Mouse (Mus musculus) forebrain, embryonic 14.5 days (tissue): ENCODE measurements around the gene Ttc28. TPM values are rescaled to one million over a fixed set of nuclear protein-coding genes. Genes with fewer than 3 reads are reported as not detected.

Source experiments
- ATAC-seq: fragments of 200-750 bp; cut with Nextera tagmentation; 2 replicates; pipeline ENCODE4 v1.8.0; 2017; ENCODE audit warnings: mild to moderate bottlenecking, moderate library complexity
- DNase-seq: peaks from one replicate; pipeline ENCODE4 v3.0.0-alpha.2; 2015; ENCODE audit warnings: low spot score
- H3K27ac ChIP-seq: fragments of 300-500 bp; sonication (generic); 2 replicates; pipeline ENCODE4 v1.5.1; 2014; ENCODE audit warnings: low read depth, mild to moderate bottlenecking, control low read depth, low read length, moderate library complexity
- H3K27me3 ChIP-seq: fragments of 300-500 bp; sonication (generic); replicated peaks from 2 replicates; pipeline ENCODE4 v1.6.1; 2014; ENCODE audit warnings: low read length, control low read depth, mixed read lengths; ENCODE audit not compliant: control insufficient read depth, insufficient read depth
- H3K36me3 ChIP-seq: fragments of 300-500 bp; sonication (generic); 2 replicates; pipeline ENCODE4 v1.6.1; 2014; ENCODE audit warnings: low read length, control low read depth; ENCODE audit not compliant: control insufficient read depth, insufficient read depth
- H3K4me1 ChIP-seq: fragments of 300-500 bp; sonication (generic); 2 replicates; pipeline ENCODE4 v1.6.1; 2014; ENCODE audit warnings: antibody characterized with exemption, low read length, control low read depth; ENCODE audit not compliant: control insufficient read depth, insufficient read depth
- H3K4me2 ChIP-seq: fragments of 300-500 bp; sonication (generic); 2 replicates; pipeline ENCODE4 v1.6.1; 2014; ENCODE audit warnings: mild to moderate bottlenecking, control low read depth, low read length
- H3K4me3 ChIP-seq: fragments of 300-500 bp; sonication (generic); 2 replicates; pipeline ENCODE4 v1.5.1; 2014; ENCODE audit warnings: low read depth, low read length, control low read depth
- H3K9ac ChIP-seq: fragments of 300-500 bp; sonication (generic); 2 replicates; pipeline ENCODE4 v1.6.1; 2014; ENCODE audit warnings: mild to moderate bottlenecking, low read length, control low read depth, moderate library complexity
- H3K9me3 ChIP-seq: fragments of 300-500 bp; sonication (generic); replicated peaks from 2 replicates; pipeline ENCODE4 v1.6.1; 2016; ENCODE audit warnings: low read length, control low read depth, mixed read lengths; ENCODE audit not compliant: control insufficient read depth
- WGBS: fragments of 180-500 bp; shearing (Covaris S2); extraction: QIAGEN DNeasy Blood & Tissue Kit; methylation state at CpG from one replicate; pipeline ENCODE4 v1.1.7; 2014; 5-methylcytosine and 5-hydroxymethylcytosine counted together
- polyA plus RNA-seq: library from polyadenylated mRNA; unstranded; fragments of >200 nt; fragmentation: Nextera tagmentation; extraction: Ambion mirVana; gene quantifications from 2 replicates; pipeline ENCODE4 v1.2.1, GENCODE M21; 2014

Gene Ttc28
- polyA plus RNA-seq, 1 experiment from 2014 or later = 29.0 TPM

DNA sequence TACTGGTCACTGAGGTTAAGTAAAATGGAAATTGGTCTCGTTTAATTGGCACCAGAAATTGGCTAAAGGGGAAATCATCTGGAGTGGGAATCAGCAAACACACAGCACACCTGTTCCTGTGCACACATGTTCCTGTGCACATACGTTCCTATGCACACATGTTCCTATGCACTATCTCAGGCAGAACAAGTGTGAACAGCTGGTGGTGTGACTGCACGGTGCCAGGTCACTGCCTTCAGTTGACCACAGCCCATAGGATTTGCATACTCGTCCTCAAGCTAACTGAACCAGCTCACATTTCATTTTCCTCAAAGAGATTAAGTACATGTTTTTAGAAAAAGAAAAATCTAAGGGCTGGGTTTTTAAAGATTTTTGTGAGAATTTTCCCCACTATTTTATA, 263.2 kb downstream of the Ttc28 start:
- no peak for ATAC-seq
- Histone ChIP-seq H3K27ac (no peak overlapping the region), H3K36me3 (no peaks in the 10 kb centered on the region), H3K9me3 (no peaks in the 10 kb centered on the region), H3K4me3 (no peak overlapping the region), H3K4me1 (peaks cover 25% of the 10 kb centered on the region), H3K9ac (no peak overlapping the region), H3K4me2 (no peak overlapping the region), H3K27me3 (no peaks in the 10 kb centered on the region)
- 86% methylated on average over 4 of the region's 4 CpGs for WGBS
- DNase-seq = no peak

DNA sequence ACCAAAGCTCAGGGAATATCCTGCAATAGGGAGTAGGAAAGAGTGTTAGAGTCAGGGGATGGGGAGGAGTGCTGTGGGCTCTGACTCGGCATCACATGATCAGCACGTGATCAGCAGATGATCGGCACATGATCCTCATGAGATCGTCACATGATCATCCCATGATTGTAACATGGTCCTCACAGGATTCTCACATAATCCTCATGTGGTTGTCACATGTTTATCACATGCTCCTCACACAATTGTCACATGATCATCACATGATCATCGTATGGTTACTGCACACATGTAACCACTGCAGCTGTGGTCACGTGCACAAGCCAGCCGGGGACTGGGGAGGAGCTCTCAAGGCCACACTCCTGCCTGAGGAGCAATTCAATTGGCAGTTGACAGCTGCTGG, 264.8 kb downstream of the Ttc28 start:
- H3K27ac ChIP-seq = no peak overlapping the region
- no peaks in the 10 kb centered on the region for H3K36me3 ChIP-seq
- no peak for ATAC-seq
- DNase-seq = no peak
- 85% methylated on average over 7 of the region's 7 CpGs for WGBS
- H3K9ac ChIP-seq = no peak overlapping the region
- H3K4me3 ChIP-seq = no peak overlapping the region
- H3K4me2 ChIP-seq = no peak overlapping the region
- no peaks in the 10 kb centered on the region for H3K27me3 ChIP-seq
- no peaks in the 10 kb centered on the region for H3K9me3 ChIP-seq
- peaks cover 16% of the 10 kb centered on the region for H3K4me1 ChIP-seq

GRCm38 (mm10) chr5:111150581-111150980, 271.0 kb downstream of the Ttc28 start:
- Histone ChIP-seq H3K4me2 (no peak overlapping the region), H3K36me3 (no peaks in the 10 kb centered on the region), H3K27me3 (no peaks in the 10 kb centered on the region), H3K9me3 (no peaks in the 10 kb centered on the region), H3K4me1 (peaks cover 14% of the 10 kb centered on the region), H3K9ac (no peak overlapping the region), H3K27ac (no peak overlapping the region), H3K4me3 (no peak overlapping the region)
- ATAC-seq = no peak
- no peak for DNase-seq
- 95% methylated on average over 14 of the region's 14 CpGs for WGBS

GRCm38 (mm10) chr5:111151882-111152759, 272.5 kb downstream of the Ttc28 start:
- WGBS = 66% methylated on average over 19 of the region's 19 CpGs
- Histone ChIP-seq H3K36me3 (no peaks in the 10 kb centered on the region), H3K27me3 (no peaks in the 10 kb centered on the region), H3K9me3 (no peaks in the 10 kb centered on the region), H3K9ac (no peak overlapping the region), H3K4me3 (no peak overlapping the region), H3K4me2 (no peak overlapping the region), H3K4me1 (peaks cover 14% of the 10 kb centered on the region), H3K27ac (no peak overlapping the region)
- ATAC-seq = no peak
- DNase-seq = no peak

GRCm38 (mm10) chr5:111154586-111154985, 275.0 kb downstream of the Ttc28 start:
- no peaks in the 10 kb centered on the region for H3K9me3 ChIP-seq
- H3K4me2 ChIP-seq = no peak overlapping the region

GRCm38 (mm10) chr5:111155271-111155670, 275.7 kb downstream of the Ttc28 start:
- 81% methylated on average over 4 of the region's 4 CpGs for WGBS
- no peak overlapping the region for H3K4me2 ChIP-seq
- no peak overlapping the region for H3K4me3 ChIP-seq
- H3K27ac ChIP-seq = 0 out of 2 replicates have a peak overlapping the region, but pooled peaks have one; percentile 2
- ATAC-seq = no peak
- no peak for DNase-seq
- H3K27me3 ChIP-seq = no peaks in the 10 kb centered on the region
- H3K9me3 ChIP-seq = no peaks in the 10 kb centered on the region
- H3K9ac ChIP-seq = no peak overlapping the region
- H3K4me1 ChIP-seq = peaks cover 31% of the 10 kb centered on the region
- no peaks in the 10 kb centered on the region for H3K36me3 ChIP-seq

More at GRCm38 (mm10) chr5:111154586-111154985, 275.0 kb downstream of the Ttc28 start:
- DNase-seq = peak; percentile 70
- ATAC-seq = peak; percentile 65; the same call in 1 of the 2 replicates
- no peak overlapping the region for H3K9ac ChIP-seq
- no peak overlapping the region for H3K27ac ChIP-seq
- peaks cover 24% of the 10 kb centered on the region for H3K4me1 ChIP-seq
- H3K27me3 ChIP-seq = no peaks in the 10 kb centered on the region
- no peak overlapping the region for H3K4me3 ChIP-seq
- 17% methylated on average over 7 of the region's 7 CpGs for WGBS
- no peaks in the 10 kb centered on the region for H3K36me3 ChIP-seq

- ATAC-seq = no peak
- H3K4me1 ChIP-seq = peaks cover 34% of the 10 kb centered on the region
- H3K27ac ChIP-seq = peak overlapping the region; percentile 2; the same call in 1 of the 2 replicates
These were observed 276.3 kb downstream of the Ttc28 start for GRCm38 (mm10) chr5:111155928-111156327.

DNA sequence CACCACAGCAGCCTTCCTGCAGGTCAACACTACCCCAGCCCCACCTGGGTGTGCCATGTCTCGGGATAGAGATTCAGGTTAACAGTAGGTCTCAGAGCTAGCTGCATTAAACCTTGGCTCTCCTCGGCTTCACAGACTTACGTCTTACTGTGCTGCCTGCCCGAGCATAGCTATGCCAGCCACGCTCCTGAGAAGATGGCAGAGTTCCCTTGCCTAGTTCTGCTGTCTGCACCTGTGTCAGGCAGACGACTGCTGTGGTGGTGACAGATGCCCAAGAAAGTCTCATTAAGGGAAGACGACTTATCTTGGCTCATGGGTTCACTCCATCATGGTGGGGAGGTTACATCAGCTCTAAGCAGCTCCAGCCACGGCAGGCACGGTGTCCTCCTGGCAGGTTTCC, 278.7 kb downstream of the Ttc28 start:
- DNase-seq = no peak
- 75% methylated on average over 9 of the region's 9 CpGs for WGBS
- no peak overlapping the region; the same call in 1 of the 2 replicates for H3K9ac ChIP-seq
- H3K36me3 ChIP-seq = no peaks in the 10 kb centered on the region
- H3K4me1 ChIP-seq = peaks cover 42% of the 10 kb centered on the region
- H3K9me3 ChIP-seq = no peaks in the 10 kb centered on the region
- H3K4me3 ChIP-seq = no peak overlapping the region
- no peaks in the 10 kb centered on the region for H3K27me3 ChIP-seq
- no peak for ATAC-seq
- no peak overlapping the region for H3K4me2 ChIP-seq
- no peak overlapping the region for H3K27ac ChIP-seq

More at GRCm38 (mm10) chr5:111155928-111156327, 276.3 kb downstream of the Ttc28 start:
- WGBS = 90% methylated on average over 12 of the region's 12 CpGs
- Histone ChIP-seq H3K36me3 (no peaks in the 10 kb centered on the region), H3K9me3 (no peaks in the 10 kb centered on the region), H3K4me2 (no peak overlapping the region), H3K27me3 (no peaks in the 10 kb centered on the region), H3K9ac (no peak overlapping the region), H3K4me3 (no peak overlapping the region)
- DNase-seq = no peak
